Mouse (Mus musculus) stomach, postnatal 0 days (tissue): ENCODE measurements around the gene Pml.

Source experiments
- CTCF ChIP-seq: IDR thresholded peaks from 2 replicates; pipeline ENCODE4 v1.5.1; 2016; ENCODE audit warnings: antibody characterized with exemption, low read depth, mild to moderate bottlenecking, moderate library complexity
- EP300 ChIP-seq: optimal IDR thresholded peaks from 2 replicates; pipeline ENCODE3; 2016; ENCODE audit warnings: antibody characterized with exemption

GRCm38 (mm10) chr9:58200270-58201090 lies 49.1 kb downstream of the Pml start:
- no peak for TF ChIP-seq CTCF
- TF ChIP-seq EP300, result no peak
